Mouse (Mus musculus): ENCODE data around the gene Ms4a10.

DNA sequence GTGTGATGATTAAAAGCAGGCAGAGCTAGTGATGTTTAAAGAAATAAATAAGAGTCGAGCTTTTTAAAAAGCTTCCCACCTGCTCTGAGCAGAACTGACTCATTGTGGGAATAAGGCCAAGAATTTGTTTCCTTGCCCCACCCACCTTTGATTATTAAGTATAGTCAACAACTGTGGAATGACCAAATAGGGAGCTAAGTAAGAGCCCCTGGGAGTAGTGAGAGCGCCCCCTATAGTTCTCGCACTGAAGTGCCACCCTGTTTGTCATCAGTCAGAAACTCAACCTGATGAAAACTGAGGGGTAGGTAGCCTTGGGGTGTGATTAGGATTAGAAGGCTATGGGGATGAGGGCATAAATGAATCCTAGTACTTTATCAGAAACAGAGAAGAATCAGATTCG is 1.8 kb upstream of the Ms4a10 start:
- peak; percentile 59 for TF ChIP-seq CTCF (IDR thresholded peaks at IDR 0.05)
- TF ChIP-seq EP300 (IDR thresholded peaks at IDR 0.05): no peak
